Mouse (Mus musculus) heart, postnatal 36 days (tissue): ENCODE data around the gene Rbfox2. TPM values are rescaled to one million over a fixed set of nuclear protein-coding genes. Genes with fewer than 3 reads are reported as not detected.
"Not testable (repeated sequence)": the region's sequence is repeated elsewhere in the genome, so short reads cannot be mapped to it uniquely, and the experiment has no call there.

Experiments used
- DNase-seq, 2 experiments: peaks; one replicate each; pipeline ENCODE4 v3.0.0; 2021 to 2022
- intact Hi-C: fragments of 180-260 bp; cut with DNase I; formaldehyde crosslinking; loops from one replicate; pipeline ENCODE4 v1.15.1; 2025
- total RNA-seq, 2 experiments: library from RNA; stranded (reverse); gene quantifications; 2 replicates each; pipeline ENCODE4 v1.2.3; 2021

Rbfox2 gene
- total RNA-seq, 2 experiments from 2014 or later = 91.7 to 107 TPM

DNA sequence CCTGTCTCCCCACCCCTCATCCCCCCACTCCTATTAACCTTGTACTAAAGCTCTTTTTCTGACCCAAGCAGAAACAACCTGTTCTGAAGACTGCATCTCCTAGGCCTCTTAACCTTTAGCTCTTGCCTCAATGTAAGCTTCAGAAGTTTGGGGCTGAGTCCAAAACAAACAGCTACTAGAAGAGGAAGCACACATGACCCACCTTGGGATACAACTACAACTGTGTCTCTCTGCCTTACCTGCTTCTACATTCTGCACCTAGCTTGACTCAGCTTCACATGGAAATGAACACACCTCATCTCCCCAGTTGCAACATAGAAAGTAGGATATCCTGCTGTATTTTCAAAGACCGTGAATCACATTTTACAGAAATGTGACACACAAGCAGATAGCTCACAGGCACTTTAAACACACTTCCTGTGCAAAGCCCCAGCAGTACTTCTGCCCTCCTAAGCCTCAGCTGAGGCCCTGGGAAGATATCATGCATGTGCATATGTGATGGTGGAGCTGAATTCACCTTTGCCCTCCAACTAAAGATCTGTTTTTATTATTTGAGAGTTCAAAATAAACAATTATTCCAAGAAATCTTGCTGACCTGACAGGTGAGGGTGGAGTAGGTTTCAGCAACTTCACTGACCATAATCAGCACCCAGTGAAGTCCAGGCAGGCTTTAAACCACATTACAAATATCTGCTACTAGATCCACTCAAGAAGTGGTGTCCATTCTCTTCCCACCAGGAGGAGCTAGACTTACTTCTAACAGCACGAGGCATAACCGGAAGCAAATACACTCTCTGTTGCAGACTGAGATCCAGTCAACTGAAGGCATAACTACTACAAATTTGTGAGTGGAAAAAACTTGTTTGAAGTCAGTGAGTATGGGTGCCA, 29.7 kb downstream of the Rbfox2 start:
- no peak for DNase-seq
- intact Hi-C loops = loop anchor here (2.0 kb wide), 1 partner anchor 60 kb away; no protein-coding TSS in a partner anchor

DNA sequence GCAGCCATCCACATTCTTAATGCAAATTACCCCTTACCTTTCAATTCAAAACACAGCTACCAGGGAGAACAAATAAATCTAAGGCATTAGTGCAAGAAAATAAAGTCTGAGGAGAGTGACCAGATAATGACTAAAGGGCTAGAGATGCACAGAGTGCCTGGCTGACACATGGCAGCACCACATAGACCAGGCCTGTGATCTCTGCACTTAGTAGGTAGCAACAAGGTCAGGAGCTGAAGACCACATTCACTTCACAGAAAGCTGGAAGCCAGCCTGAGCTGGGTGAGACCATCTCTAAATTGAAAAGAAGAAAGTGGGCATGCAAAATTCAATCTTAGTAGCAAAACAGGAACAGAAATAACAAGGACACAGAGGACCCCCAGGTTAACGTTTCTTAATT, 30.5 kb downstream of the Rbfox2 start:
- DNase-seq = no peak
- intact Hi-C loops = loop anchor here (2.0 kb wide), 1 partner anchor 61 kb away; no protein-coding TSS in a partner anchor

DNA sequence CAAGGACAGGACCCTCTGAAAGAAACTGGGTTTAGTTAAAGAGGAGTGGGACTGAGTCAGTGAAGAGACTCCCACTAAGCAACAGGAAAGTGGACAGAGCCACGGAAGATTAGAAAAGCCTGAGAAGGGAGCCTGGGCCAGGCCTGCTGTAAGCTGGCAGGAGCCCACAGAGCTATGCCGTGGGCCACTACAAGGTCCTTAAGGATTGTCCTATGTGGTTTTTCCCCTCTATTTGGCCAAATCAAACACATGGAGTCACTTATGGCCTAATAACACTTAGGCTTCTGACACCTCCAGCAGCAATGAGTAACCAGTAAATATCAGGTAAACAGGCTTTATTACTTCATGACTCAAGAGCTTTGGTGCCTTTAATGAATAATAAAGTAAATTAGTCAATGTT, 31.2 kb downstream of the Rbfox2 start:
- DNase-seq = no peak
- intact Hi-C loops = no loop called here

DNA sequence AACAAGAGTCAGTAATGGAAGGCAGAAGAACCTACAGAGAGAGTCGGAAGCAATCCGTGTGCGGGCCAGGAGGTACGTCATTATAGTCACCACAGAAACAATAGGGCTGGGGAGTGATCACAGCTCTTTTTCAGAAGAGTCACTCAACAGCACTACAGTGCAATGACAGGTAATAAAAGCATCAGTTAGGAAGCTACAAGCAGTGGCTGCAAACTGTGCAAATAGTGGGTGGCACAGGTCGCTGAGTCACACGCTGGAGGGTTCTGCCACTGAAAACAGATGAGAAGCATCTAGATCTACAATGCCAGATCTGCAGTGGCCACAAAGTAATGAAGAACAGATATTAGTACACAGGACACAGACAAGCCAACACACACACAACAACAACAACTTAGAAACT, 32.9 kb downstream of the Rbfox2 start:
- intact Hi-C loops = no loop called here
- DNase-seq = no peak

DNA sequence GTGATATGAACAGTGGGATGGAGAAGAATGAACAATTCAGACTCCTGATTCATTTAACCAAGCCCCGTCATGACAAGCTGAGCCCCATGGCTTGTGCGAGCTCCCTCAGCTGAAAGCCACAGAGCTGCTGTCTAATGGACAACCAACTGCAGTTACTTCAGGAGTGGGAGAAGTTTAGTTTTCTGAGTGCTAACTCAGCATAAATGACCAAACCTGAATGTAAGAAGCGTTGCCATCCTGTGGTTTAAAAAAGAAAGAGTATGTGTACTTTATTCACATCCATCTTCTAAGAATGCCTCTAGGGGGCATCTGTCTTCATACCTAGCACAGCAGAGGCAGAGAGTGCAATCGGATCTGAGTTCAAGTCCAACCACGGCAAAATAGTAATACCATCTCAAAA, 35.5 kb downstream of the Rbfox2 start:
- no peak for DNase-seq
- intact Hi-C loops = no loop called here

DNA sequence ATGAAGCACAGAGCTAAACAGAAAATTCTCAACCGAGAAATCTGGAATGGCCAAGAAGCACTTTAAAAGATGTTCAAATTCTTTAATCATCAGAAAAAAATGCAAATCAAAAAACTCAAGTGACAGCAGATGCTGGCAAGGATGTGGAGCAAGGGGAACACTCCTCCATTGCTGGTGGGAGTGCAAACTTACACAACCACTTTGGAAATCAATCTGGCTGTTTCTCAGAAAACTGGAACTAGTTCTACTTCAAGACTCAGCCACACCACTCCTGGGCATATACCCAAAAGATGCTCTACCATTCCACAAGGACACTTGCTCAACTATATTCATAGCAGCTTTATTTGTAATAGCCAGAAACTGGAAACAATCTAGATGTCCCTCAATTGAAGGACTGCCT, 37.3 kb downstream of the Rbfox2 start:
- intact Hi-C loops, DNase-seq: not testable (repeated sequence)

DNA sequence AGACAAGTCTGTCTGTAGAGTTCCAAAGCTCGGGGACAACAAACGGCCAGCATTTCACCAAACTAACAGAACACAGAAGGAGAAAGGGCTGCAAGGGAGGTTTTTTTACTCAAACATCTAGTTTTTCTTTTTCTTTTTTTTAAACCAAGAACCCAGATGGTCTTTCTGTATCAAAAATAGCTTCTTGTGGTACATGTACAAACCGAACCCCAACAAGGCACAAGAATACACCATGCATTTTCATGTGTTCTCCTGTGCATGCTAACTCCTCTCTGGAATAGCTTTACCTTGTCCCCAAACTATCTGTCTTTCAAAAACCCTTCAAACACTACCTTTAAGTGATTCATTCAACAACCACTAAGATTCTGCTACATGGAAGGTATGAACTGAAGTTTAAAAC, 38.4 kb downstream of the Rbfox2 start:
- intact Hi-C loops = no loop called here

DNA sequence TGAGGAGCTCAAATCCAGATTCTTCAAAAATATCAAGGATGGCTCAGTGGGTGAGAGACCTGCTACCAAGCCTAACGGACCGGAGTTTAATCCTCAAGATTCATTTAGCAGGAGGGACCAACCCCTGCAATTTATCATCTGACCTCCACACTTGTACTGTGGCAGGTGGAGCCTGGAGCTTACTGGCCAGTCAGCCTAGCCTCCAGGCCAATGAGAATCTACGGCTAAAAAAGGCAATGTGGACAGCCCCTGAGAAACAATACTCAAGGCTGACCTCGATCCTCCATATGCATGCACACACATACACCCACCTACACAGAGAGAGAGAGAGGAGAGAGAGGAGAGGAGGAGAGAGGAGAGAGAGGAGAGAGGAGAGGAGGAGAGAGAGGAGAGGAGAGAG, 41.5 kb downstream of the Rbfox2 start:
- no peak for DNase-seq
- intact Hi-C loops = no loop called here

More for the DNA sequence above, 38.4 kb downstream of the Rbfox2 start:
- DNase-seq = no peak

DNA sequence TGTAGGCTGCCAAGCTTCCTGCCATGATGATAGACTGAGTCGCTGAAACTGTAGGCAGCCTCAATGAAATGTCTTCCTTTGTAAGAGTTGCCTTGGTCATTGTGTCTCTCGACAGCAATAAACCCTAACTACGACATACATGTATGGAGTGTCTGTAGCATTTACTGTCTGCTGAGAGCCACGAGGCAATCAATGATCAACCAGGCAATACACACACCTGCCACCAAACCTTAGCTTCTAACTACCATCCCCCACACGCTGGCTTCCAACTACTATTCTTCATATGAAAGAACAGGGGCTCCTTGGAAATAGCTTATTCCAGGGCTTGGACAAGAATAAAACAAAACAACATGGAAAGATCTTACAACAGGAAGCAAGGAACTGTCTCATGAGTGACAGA, 42.5 kb downstream of the Rbfox2 start:
- DNase-seq = no peak
- intact Hi-C loops = no loop called here

DNA sequence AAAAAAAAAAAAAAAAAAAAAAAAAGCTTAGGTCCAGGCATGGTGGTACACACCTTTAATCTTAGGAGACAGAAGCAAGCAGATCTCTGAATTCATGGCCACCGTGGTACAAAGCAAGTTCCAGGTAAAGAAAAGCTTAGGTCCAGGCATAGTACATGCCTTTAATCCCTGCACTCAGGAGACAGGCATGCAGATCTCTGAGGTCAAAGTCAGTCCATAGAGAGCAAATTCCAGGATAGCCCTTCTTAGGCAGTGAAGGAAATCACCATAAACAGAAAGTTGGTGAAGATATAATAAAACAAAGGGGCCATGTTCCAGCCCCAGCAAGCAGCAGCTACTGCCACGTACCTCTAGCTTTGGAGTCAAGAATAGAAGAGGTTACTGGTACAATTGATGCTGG, 44.0 kb downstream of the Rbfox2 start:
- no peak for DNase-seq
- intact Hi-C loops = no loop called here

DNA sequence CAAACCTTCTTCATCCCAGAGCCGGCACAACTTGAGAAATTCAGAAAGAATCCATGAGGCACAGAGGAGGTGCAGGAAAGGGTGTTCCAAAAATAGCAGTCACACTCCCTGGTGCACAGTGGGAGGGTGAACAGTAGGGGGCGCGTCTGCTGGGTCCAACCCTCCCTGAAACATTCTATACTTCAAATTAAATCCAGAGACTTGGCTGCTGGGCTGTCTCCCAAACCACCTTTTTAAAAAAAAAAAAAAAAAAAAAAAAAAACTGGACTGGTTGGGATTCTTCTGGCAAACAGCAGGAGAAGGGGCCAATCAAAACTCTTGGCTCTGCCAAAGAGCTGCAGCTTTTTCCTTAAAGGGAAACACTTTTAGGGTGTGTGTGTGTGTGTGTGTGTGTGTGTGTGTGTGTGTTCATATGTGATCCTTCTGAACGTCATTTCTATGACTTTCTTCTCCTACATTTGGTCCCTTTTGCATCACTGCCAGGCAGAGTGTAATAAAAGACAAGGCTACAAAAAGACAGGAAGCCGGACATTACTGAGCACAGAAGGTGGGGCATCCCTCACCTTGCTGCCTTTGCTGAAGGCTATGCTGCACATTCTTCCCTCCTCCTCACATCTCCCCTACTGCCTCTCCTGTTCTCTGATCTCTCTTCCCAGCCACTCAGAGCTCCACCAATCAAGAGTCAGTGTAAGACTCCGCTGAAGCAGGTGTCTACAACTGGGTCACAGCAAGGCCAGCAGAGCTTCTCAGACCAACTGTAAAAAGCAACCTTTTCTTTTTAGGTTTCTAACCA, 49.2 kb downstream of the Rbfox2 start:
- intact Hi-C loops = loop anchor here (2.0 to 5.0 kb wide), 2 partner anchors 33 to 50 kb away; partner anchors contain the start of gene Rbfox2
- peak; percentile 72 to 76 for DNase-seq

DNA sequence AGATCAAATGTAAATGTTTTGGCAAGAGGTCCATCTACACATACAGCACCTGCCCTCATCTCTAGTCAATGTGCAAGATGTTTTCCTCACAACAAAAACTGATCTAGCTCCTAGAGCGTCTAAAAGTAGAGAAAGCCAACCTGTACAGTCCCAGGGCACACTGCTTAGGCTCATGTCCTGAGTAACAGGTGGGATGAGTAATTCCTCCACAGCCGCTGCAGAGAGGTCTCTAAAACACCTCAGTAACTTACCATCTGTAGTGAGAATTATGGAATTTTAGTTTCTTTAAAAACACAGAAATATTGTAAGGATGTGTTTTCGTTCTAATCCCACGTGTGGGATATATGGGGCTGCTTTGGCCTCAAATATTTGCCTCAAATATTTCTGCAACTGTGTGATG, 50.0 kb downstream of the Rbfox2 start:
- no peak for DNase-seq
- intact Hi-C loops = loop anchor here (5.0 kb wide), 1 partner anchor 51 kb away; the partner anchor contains the start of gene Rbfox2

DNA sequence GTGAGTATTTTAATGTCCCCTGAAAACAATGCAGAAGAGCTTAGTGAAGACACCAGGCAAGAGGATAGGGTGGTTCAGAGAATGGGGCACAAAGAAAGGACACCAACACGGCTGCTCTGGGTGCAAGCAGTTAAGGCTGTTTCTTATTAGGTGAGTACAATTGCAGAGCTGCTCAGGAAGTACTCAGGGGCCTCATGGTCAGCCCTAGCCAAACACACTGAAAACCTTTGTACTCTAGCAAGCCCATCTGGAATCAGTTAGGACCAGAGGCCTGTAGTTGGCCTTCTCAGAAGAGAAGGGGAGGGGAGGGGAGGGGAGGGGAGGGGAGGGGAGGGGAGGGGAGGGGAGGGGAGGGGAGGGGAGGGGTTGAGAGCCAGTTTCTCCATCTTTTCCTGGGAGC, 52.2 kb downstream of the Rbfox2 start:
- no peak for DNase-seq
- intact Hi-C loops = loop anchor here (5.0 kb wide), 1 partner anchor 53 kb away; the partner anchor contains the start of gene Rbfox2

DNA sequence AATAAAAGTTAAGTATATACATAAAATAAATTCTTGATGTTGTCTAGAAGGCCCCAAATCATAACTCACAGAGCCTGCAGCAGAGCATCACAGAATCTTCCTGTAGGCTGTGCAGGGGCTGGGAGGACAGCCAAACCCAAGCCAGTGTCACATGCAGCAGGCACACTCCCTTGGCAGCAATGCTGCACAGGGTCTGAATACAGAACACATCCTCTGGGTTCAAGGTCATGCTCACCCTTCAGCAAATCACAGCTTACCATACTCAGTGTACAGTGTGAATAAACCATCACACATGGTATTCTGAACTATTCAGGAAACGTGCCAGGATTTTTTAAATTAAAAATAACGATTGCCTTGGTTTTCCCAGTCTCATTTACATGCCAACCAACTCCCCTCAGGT, 52.7 kb downstream of the Rbfox2 start:
- intact Hi-C loops = no loop called here
- peak; percentile 54 to 56 for DNase-seq

DNA sequence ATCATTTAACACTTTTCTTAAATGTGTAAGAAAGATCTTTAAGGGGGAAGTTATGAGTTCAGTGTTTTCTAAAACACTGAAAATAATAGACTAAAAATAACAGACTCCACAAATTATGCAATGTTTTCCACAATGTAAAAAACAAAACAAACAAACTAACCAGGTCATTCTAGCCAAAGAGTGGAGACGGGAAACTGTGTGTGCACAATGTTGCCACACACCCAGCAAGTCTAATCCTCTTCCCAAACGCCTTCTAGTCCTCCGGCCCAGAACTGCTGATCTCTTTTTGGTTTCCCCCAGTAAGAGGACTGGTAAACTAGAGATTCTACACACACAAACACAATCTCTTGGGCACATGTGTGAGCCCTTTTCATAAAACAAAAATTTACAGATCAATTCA, 55.1 kb downstream of the Rbfox2 start:
- intact Hi-C loops = no loop called here
- no peak for DNase-seq

DNA sequence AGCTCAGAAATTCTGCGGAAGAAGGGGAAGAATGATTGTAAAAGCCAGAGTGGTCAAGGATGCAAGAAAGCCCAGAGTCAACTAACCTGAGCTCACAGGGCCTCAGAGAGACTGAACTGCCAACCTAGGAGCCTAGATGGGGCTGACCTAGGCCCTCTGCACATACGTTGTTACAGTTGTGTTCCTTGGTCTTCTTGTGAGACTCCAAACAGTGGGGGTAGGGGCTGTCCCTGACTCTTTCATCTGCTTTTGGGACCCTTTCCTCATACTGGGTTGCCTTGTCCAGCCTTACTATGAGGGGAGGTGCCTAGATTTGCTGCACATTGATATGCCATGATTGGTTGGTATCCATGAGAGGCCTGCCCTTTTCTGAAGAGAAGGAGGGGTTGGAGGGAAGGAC, 56.0 kb downstream of the Rbfox2 start:
- intact Hi-C loops = no loop called here

DNA sequence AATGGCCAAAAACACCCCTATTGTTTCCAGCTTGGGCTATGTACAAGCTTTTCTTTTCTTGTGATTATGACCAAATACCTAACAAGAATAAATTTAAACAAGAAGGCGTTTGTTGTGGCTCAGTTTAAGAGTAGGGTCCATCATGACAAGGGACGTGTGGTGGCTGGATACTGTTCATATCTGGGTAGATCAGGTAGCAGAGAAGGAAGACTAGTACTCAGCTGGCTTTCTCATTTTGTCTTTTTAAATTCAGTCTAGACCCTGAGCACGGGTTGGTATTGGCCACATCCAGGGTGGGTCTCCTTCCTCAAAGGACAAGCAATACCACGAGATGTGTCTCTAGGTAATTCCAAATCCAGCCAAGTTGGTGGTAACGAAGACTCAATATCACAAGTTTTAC, 57.4 kb downstream of the Rbfox2 start:
- no peak for DNase-seq
- intact Hi-C loops = no loop called here

More for the DNA sequence above, 56.0 kb downstream of the Rbfox2 start:
- DNase-seq = no peak

DNA sequence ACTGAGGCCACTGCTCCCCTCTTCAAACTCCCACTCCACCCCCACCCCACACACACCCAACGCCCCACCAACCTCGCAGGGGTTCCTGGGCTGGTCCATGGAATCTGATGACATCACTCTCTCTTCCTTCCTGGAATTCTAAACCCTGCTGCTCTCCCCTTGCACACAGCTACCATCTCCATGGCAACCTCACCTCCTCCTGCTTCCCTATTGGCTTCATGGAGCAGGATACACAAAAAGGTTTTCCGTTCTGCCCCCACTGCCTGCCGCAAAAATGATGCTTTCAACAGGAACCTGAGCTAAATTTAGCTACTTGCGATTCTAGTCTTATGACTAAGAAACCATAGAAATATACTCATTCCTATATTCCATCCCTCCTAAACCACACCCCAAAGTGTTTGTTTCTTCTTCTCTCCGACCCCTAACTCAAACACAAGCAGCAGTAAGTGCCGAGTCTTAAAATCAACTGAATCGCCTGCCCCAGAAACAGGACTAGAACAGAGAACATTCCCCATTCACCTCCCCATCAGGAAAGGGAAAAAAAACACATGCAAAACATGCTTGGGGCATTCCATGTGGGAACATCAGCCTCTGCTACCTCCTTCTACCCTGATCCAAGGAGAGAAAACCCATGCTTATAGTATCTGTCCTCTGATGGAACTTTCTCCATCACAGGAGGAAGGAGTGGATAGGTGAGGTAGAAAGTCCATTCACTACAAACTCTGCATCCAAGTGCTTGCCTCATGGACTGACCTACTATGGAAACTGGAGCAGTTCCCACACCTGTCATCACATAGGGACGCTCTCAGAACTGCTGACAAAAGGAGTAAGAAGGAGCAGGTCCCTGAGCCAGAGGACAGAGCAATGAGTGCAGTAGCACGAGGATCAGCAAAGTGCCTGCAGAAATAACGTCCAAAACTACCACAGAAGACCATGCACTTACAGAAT, 61.1 kb downstream of the Rbfox2 start:
- intact Hi-C loops = no loop called here
- DNase-seq = peak in 1 of 2 experiments; percentile 44

DNA sequence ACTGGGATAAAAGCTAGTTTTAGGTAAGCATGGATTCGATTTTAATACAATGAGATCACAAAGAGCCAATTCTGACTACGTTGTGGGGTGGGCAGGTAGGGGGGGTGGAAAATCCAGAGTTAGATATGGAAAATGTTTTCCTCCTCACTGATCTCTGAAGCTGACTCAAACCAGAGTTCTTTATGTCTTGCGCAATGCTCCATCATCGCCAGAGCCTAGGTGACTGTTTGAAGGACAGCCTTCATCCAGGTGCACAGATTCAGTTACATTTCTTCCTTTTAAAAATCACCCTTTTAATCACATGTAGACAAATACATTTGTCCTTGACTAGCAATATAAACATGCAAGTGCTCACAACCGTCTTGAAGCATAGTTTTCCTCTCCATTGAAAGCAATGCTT, 62.2 kb downstream of the Rbfox2 start:
- intact Hi-C loops = no loop called here

DNA sequence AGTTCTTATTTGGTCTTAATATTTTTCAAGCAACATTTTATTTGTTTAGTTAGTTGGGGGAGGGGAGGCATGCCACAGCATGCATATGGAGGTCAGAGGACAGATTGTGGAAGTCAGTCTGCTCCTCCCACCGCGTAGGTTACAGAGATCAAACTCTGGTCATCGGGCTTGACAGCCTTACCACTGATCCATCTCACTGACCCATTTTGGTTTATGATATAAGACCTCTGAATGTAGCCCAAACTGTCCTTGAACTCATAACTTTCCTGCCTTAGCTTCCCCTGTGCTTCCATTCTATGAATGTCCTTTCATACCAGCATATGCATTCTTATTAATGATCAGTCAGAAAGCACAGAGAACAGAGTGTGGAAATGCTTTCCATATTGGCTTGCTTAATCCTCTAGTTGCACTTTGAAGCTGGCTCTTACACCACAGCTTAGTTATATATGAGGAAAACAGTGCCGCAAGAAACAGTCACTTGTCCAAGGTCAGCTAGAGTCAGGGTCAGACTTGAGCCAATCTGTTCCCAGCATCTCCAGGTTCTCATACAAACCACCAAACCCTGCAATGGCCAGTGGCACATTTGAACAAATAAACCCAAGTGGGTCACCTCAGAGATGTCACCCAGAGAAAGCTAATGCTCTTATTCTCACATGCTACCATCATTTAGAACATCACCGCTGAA, 62.8 kb downstream of the Rbfox2 start:
- no peak for DNase-seq
- intact Hi-C loops = no loop called here

More for the DNA sequence above, 62.2 kb downstream of the Rbfox2 start:
- DNase-seq = no peak
